Mouse (Mus musculus) kidney, adult 11 months (tissue): ENCODE results near the gene Myh3.

ENCODE experiments used
- DNase-seq: peaks from one replicate; pipeline ENCODE4 v3.0.0; 2022

Gene Myh3

DNA sequence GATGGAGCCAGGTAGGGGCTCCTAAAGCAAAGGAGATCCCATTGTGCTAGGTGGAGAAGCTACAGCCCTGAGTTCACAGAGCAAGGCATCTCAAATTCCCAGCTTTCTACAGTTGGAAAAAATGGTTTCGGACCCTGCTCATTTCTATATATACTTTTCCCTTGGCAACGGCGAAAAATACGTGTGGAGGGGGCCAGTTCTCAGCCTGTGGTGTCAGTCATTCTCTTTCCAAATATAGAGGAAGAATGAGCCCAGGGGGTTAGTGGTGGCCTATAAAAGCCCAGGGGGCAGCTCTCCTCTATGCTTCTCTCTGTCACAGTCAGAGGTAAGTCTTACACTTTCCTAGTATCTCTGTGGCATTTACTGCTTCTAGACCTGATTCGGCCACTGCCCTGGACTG is at the start of gene Myh3:
Myh3 (plus strand) TSS at position 301 of the 400 bp plus-strand sequence.
- DNase-seq, result no peak

DNA sequence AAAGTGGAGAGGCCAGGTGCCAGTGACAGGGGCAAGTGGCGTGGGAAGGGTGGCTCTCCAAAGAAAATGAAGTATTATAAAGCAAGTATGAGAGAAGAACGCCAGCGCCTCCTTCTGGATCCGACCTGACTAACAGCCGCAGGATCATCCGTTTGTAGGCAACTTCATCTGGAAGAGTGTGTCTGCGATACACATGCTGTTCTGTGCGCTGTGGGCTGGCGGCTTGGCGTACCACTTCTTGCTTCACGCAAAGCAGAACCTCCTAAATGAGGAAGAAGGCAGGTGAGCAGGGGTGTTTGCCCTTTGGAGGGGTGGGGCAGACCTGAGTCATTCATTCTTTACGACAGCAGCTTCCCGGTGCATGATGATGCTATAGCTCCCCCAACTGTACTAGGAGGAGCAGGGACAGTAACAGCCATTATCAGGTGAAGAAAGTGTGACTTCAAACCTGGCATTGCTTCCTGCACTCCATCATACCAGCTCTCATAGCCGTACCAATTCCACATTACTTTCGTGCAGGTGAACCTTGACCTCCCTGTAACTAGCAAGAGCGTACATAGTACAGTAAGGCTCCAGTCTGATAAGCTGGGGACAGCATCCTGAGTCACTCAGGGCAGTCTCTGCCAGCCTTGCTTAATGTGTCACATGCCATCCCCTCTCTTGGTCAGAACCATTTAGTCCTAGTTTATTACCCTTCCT is 47.0 kb upstream of the Myh3 start:
- DNase-seq, result no peak

DNA sequence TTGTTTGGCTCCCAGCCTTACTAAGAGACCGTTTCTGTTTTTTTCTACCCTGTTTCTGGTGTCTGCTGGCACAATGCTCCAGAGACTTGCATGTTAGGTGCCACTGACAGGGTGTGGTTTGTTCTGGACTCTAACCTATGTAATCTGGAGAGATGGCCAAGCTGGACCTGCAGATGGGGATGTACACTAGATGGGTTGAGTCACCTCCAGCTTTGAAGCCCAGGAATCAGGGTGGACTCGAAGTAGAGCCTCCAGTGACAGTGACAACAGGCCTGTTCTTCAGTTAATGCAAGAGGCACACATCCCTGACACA is 46.5 kb upstream of the Myh3 start:
- no peak for DNase-seq

DNA sequence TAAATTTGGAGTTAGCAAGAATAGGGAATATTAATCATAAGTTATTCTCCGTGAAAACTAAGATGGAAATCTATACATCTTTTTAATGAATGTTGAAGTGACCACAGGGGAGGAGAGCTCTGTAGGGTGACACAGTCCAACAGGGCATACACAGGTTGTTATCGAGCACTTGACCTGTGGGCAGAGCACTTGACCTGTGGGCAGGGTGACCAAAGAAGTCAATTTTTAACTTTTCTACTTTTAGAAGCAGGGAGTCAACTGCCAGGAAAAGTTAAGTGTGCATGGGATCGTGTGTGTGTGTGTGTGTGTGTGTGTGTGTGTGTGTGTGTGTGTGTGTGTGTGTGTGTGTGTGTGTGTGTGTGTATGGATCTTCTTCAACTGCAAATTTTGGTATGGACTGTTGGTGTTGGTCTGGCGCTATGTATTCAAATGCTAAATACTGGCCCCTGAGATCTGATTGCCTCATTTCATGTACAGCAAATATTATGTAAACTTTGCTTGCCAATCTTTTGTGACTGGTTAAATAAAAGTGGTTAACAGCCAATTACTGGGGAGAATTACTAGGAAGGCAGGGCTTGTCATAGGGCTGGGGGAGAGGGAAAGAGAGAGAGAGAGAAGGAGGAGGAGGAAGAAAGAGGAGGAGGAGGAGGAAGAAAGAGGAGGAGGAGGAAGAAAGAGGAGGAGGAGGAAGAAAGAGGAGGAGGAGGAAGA is 43.2 kb upstream of the Myh3 start:
- DNase-seq, result peak; percentile 54

DNA sequence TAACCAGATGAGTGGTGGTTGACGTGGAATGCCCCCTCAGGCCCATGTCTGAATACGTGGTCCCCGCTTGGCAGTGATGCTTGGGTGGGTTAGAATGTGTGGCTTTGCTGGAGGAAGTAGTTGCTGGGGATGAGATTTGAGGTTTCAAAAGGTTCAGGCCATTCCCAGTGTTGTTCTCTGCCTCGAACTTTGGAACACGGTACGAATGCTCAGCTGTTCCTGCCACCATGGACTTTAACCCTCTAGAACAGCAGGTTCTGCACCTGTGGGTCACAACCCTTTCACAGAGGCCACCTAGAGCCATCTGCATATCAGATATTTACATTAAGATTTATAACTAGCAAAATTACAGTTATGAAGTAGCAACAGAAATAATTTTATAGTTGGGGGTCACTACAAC is 41.9 kb upstream of the Myh3 start:
- peak; percentile 57 for DNase-seq

DNA sequence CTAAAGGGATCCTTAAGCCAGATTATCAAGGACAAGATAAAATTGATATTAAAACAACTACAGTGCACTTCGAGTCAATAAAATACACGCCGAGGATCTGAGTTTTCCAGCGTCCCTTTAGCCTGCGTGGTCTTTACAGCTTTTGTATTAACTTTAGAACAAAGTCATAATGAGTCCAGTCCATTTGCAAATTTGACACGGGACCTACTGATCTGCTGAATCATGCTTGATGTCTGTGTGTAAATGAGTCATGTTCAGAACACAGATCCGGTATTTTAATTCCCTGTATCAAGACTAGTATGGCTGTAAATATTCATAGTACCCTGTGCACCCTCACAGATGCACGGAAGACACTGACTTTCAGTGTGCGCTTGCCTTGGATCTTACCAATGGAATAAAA is 41.2 kb upstream of the Myh3 start:
- DNase-seq, result no peak

DNA sequence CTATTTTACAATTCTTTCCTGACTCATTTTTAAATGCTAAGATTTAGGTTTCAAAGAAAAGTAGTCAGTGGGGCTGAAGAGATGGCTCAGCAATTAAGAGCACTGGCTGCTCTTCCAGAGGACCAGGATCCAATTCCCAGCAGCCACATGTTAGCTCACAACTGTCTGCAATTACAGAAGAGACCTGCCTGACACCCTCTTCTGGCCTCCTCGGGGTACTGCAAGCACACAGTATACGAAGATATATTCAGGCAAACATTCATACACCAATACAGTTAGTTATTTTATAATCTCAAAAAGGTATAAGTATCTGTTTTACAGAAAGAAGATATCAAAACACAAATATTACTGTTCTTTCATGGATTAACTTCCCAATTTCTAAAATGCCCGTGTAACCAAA is 38.3 kb upstream of the Myh3 start:
- DNase-seq, result no peak

DNA sequence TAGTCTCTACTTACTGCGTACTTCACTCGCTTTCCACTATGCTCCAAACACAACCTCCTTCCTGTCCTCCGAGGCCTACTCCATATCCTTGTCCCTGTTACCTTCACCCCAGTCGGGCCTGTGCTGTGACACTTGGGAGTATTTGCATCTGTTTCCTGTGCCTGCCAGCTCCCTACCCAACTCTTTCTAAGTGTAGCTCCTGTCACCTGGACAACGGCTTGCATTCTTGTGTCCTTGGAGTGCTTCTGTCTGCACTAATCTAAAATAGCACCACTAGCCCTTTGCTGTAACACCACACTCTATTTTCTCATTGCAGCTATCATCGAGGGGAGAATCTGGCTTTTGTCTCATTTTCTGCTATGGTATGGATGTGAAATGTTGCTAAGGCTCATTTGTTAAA is 37.6 kb upstream of the Myh3 start:
- DNase-seq, result no peak

DNA sequence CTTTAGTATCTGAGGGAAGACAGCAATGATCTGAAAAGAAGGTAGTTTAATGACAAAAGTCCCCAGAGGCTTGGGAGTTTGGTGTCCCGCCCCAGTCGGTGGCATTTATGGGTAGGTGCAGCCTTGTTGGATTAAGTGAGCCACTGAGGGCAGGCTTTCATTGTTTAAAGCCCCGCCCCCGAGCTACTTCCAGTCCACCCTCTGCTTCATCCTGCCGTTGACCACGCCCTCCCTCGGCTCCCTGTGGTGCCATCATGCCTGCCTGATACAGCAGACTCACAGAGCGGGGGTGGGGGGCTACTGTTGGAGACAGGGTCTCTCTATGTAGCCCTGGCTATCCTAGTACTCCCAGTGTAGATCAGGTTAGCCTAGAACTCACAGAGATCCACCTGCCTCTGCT is 35.1 kb upstream of the Myh3 start:
- no peak for DNase-seq

DNA sequence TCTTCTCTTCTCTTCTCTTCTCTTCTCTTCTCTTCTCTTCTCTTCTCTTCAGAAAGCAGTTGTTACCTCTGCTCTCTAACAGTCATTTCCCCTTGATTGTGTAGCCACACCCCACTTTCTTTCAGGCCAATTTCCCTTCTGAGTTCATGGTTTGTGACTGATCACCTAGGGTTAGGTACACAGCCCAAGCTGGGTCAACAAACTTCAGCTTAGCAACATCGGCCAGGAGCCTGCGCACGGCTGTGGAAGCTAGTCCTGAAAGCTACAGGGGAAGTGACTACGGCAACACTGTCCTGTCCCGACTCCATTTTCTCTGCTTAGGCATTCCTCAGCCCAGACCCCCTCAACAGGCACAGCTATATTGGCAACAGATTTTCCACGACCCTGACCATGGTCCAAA is 33.1 kb upstream of the Myh3 start:
- no peak for DNase-seq

DNA sequence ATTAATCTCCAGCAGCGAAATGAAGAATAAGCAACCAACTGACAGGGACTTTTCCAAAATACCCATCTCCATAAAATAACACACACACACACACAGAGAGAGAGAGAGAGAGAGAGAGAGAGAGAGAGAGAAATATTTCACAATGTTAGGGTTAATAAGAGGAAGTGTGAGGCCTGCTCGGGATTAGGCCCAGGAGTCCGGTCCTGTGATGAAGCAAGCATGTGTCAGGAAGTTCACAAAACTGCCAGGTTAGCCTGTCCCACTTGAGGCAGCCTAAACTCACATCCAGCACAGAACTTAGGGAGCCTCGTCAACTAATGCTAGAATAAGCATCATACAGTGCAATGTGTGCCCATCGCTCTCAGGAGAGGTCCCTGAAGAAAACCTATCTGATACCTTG is 30.9 kb upstream of the Myh3 start:
- no peak for DNase-seq

DNA sequence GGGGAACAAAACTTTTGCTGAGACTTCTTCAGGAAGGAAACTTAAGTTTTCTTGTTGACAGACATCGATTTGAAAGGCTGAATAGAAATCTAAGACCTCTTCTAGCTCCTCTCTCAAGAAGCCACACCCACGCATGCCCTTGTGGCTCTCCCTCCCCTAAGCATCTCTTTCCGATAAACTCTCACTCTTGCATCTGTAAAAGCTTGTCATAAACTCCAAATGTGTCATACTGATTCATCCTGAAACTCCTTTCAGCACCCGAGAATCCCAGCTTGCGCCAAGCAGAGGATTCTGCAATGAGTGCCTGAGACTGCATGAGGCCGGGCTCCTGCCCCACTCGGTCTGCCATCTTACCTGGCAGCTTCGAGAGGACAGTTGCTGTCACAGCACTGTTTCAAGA is 29.6 kb upstream of the Myh3 start:
- DNase-seq, result no peak

DNA sequence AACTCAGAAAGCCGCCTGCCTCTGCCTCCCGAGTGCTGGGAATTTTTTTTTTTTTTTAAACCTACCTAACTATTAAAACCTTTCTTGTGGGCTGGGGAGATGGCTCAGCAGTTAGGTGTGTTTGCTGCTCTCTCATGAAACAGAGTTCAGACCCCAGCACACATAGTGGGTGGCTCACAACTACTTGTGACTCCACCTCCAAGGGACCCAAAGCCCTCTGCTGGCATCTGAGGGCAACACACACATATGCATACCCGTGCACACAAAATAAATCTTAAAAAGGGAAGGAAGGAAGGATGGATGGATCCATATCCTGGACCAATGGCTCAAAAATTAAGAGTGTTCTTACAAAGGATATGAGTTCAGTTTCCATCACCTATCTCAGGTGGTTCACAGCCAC is 28.8 kb upstream of the Myh3 start:
- no peak for DNase-seq

DNA sequence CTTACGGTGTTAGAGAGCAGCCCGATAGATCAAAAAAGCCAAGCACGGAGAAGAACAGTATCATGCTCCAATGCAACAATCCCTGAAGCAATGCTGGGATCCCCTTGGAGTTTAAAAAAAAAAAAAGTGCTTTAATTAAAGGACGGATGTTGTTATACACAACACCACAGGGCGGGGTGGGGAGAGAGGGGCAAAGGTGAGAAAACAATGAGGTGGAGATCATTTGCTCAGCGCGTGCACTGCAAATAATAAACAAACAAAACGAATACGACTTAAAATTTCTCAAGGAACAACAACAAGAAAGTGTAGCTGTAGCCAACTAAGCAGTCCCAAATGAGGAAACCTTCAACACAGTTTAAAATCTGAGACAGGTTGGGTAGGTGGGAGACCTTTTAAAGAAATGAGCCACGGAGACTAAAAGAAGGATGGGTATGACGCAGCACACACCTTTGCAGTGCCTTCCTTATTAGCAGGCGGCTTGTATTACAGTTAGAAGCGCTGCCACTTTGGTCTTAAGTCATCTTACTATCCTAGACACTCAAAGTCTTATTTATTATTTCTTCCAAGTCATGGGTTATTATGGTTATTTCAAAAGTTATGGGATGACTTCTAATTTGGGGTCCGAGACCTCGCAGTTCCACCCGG is 26.3 kb upstream of the Myh3 start:
- DNase-seq, result no peak

DNA sequence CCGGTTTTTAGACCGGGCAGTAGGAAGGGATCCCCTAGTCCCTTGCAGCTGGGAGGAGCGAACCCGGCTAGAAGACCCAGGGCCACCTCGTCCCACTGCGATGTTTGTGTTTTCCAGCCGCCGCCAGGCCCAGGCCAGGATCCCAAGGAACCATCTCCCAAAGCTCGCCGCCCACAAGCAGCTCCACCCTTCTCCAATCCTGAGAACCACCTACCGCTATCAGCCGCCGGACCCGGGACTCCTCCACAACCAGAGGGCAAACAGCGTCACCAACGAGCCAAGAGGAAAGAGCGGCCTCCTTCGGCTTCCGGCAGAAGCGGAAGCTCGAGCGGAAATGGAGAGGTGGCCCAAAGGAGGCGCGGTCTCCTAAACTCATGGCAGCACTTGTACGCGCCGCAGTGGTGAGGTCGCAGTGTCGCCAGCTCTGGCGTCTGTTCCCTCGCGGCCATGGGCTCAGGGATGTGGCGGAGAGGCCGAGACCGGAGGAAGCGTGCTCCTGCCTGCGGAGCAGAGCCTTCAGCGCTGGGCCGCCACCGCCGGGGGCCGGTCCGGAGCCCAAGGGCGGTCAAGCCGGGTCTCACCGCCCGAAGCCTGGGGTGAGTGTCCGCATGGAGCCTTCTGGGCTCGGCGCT is 25.7 kb upstream of the Myh3 start, which contains the start of the genes Adprm and Sco1:
Adprm (minus strand) TSS at position 274 of the 632 bp plus-strand sequence.
Sco1 (plus strand) TSS at position 350 of the 632 bp plus-strand sequence.
- DNase-seq, result peak; percentile 92

DNA sequence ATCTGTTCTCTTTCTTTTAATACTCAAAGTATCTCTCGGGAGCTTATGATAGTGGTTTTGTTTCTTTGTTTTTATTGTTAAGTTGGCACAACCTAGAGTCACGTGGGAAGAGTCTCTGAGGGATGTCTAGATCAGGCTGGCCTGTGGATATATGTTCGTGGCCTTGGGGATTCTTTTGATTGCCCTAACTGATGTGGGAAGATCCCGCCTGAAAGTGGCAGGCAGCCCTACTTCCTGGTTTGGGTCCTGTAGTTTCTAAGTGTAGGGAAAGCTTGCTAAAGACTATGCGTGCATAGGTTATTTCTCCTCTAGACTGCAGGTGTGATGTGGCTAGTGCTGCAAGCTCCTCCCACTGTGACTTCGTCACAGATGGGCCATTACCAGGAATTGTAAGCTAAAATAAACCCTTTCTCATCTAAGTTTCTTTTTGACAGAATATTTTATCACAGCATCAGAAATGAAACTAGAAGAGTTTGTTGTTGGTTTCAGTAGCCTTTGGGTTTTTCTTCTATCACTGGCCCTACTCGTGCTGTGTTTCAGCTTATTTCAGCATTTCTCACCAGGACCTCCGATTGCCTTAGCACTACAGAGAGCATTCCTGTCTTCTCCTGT is 23.2 kb upstream of the Myh3 start:
- no peak for DNase-seq

DNA sequence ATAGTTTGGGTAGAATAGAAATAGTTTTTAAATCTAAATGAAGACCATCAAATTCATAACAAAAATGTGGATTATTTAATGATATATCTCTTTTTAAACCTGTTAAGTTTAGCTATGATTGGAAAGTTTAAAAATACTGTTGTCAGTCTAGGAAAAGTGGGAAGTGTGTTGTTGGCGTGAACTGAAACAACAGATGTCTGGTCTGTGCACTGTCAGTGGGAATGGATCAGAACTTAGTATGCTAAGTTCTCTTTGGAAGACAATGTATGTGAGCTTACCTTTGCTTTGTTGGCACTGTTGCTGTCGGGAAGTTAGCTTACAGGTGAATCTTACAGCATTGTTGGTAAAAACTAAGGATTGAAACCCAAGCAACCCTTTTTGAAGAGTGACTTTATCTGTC is 16.8 kb upstream of the Myh3 start:
- no peak for DNase-seq

DNA sequence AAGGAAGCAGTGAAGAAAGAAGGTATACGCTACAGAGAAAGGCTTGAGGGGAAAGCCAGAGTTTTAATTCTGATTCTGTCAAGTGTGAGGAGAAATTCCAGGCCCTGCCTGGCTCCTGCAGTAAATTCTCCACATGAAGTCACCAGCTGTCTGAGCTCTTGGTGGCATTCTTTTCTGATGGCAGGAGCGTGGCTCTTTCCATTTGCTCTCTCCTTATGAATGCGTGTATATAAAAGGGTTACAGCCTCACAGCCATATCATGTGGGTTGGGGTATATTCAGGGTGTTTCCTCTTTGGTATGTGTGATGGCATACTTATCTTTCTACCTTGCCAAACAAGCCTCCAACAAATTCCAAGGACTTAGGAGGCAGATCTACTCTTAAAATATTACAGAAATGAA is 15.4 kb upstream of the Myh3 start:
- DNase-seq, result no peak

DNA sequence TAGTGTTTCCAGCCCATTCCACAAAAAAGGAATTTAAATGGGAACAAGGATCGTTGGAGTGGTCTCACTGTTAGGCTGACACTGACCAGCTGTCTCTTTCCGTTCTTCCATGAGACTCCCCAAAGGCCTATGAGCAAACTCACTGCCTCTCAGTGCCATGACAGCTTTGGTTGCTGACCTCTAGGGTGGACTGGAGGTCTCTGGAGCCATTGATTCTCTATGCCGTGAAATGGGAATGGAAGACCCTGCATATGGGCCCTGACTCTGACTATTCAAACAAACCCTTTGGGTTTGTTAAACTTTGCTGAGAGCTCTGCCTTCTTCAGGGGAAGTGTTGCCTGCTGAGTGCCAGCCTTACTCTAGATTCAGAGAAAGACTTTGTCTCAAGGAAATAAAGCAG is 10.4 kb upstream of the Myh3 start:
- no peak for DNase-seq

DNA sequence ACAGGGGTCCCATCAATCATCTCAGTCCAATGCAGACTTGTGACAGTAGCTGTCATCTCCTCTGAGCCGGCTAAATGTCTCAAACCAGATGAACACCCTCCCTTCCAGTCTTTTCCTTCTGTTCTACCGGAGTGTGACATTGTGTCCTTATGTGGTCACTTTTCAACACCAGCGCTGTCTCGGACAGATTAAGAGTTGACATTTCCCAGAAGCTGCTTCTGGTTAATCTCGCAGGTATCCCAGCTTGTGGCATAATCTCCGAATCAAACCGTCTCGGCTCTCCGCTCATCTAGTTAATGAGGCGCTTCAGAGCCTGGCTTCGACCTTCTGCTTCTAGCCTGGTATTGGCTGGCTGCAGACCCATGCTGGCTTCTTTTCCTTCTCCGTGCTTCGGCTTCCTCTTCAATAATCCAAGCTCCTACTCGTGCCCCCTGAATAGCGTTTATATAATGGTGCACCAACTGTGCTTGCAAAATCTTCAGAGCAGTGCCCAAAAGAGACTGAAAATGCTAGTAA is 5.4 kb upstream of the Myh3 start:
- DNase-seq, result no peak

DNA sequence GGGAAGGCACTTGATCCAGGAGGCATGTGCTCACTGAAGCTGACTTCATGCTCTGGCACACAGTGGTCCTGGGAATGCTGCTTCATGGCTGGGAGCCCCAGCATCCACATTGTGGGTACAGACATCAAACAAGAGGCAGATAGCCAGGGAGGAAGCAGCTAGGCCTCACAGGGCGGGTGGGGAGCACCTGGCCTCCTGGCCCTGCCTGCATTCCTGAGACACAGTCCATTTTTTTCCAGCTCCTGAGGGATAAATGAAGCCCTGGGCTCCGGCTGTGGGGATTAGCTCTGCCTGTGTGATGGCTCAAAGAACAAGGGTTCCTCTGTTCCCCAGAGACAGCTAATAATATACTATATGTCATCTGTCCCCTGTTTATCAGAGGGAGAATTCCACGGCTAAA is 3.1 kb upstream of the Myh3 start:
- no peak for DNase-seq

DNA sequence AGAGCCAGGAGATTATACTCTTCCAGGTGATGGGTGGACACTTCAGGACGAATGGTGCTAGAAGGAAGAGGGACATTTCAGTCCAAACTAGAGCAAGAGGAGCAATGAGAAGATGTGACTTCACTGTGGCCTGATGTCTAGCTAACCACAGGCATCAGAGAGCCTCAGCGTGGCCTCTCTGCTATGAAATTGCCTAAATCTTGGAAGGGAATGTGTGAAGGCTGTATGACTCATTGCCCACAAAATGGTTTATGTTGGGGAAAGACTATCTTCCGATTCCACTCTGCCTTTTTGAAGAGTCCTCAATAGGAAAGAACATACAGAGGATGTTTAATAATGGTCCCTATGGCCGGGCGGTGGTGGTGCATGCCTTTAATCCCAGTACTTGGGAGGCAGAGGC is 1.3 kb upstream of the Myh3 start:
- no peak for DNase-seq

DNA sequence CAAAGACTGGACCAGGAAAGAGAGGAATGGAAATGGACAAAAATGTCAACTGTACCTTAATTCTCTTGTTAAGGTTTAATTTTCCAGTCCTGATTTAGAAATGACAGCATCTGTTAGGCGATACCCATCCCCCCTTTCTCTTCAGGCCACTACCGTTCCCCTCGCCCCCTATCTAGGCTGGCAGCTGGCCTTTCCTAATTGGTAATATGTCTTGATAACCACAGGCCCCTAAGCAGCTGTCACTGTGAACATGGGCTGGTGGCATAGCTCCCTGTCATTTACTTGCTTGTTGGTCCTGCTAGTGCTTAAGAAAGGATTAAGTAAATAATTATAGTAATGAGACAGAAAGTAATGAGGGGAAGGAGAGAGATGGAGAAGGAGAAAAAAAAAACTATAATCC is 665 bp upstream of the Myh3 start:
- DNase-seq, result no peak
